Mouse (Mus musculus) thymus, postnatal 4 days (tissue): ENCODE measurements around the gene Bin2.

Experiments
- DNase-seq: peaks from one replicate; pipeline ENCODE4 v3.0.0; 2021

Bin2 gene

GRCm38 (mm10) chr15:100680381-100680780 is 11.0 kb upstream of the Bin2 start:
- DNase-seq = peak; percentile 72

- no peak for DNase-seq
Observed at GRCm38 (mm10) chr15:100679005-100679404, 9.7 kb upstream of the Bin2 start.

DNA sequence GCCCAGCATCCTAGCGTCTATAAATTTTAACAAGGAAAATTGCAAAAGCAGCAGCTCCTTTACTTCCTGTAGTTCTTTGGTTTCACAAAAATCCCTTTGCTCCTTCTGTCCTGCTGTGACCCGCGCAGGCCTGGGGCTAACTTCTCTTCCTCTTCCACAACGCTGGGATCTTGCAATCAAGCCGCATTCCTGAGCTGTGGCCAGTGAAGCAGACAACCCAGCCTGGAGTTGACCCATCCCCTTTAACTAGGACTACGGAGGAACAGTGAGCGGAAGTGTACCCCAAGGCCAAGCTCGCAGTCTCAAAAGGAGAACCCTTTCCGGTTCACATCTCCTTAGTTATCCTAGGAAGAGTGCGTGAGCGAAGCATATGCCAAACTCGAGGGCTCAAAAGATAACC is 9.2 kb upstream of the Bin2 start:
- no peak for DNase-seq

GRCm38 (mm10) chr15:100677675-100678074 is 8.3 kb upstream of the Bin2 start:
- no peak for DNase-seq

DNA sequence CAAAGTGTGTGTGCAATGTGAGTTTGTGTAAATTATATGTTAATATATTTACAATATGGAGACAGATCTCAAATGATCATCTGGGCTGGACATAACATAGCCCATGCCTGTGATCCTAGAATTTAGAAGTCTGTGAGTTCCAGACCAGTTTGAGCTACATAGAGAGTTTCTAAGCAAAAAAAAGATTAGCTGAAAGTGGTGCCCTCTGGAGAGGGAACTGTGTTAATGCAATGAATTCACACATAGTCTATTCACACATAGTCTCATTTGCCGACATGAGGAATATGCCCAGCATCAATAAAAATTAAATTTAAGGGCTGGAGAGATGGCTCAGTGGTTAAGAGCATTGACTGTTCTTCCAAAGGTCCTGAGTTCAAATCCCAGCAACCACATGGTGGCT is 7.2 kb upstream of the Bin2 start:
- no peak for DNase-seq

DNA sequence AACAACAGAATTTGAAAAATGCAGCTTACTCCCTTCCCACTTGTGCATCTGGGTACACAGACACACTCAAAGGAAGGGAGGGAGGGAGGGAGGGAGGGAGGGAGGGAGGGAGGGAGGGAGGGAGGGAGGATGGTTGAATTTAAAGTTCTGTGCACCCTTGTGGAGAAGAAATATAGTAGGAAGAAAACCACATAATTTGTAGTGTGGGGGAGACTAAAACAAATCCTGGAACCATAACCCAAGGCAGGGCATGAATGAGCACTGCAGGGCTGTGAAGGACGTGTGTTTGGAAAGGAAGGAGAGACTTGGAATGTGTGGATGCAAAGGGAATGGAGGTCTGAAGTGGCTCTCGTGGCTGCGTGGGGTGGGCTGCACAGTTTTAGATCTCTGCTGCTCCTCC is 6.1 kb upstream of the Bin2 start:
- no peak for DNase-seq

- no peak for DNase-seq
Observed at GRCm38 (mm10) chr15:100674566-100674965, 5.2 kb upstream of the Bin2 start.

DNA sequence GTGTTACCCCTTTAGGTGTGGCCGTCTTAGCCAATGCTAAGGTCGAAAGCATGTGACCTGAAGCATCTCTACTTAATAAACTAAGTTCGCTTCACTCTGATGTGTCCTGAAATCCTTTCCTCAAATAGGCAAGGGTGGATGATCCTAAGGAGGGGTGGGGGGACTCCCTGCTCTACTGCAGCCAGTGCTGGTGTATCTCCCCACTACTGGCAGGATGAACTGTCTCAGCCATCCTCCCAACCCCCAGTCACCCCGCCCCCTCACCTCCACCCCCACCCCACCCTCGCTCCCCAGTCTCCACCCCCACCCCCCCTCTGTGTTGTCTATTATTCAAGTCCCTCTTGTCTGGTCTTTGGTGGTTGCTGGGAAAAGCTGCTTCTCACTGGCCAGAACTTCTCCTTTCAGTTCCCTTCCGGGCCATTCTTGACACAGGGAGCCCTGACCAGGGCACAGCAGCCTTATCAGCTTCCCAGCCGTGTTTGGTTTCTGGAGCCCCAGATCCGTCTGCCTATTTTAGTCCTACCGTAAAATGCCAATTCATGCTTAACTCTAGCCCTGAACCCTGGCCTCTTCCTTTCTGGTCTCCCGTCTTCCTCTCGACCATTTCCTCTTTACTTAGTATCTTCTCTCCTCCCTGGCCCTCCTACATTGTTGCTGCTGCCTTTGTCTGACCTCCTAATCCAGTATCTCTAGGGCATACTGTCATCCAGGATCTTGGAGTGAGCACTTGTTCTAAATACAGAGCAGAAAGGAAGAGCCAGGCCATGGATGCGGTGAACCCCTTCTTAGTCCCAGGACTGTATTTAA is 4.4 kb upstream of the Bin2 start:
- no peak for DNase-seq

- DNase-seq = no peak
Observed at GRCm38 (mm10) chr15:100670833-100671232, 1.5 kb upstream of the Bin2 start.

DNA sequence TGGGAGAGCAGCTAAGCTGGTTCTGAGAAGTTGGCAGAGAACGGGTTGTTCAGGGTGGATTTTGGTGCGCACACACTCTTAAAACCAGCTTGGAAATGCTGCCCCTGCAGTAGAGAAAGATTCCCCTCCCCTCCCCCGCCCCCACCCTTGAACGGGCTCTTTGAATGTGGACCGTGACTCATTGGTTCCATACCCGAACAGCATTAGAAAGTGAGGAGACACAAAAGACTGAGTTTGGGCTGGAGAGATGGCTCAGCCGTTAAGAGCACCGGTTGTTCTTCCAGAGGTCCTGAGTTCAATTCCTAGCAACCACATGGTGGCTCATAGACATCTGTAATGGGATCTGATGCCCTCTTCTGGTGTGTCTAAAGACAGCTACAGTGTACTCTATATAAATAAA is 651 bp upstream of the Bin2 start:
- no peak for DNase-seq

- DNase-seq = peak; percentile 55
Observed at GRCm38 (mm10) chr15:100667871-100668545, 1.3 kb downstream of the Bin2 start.

DNA sequence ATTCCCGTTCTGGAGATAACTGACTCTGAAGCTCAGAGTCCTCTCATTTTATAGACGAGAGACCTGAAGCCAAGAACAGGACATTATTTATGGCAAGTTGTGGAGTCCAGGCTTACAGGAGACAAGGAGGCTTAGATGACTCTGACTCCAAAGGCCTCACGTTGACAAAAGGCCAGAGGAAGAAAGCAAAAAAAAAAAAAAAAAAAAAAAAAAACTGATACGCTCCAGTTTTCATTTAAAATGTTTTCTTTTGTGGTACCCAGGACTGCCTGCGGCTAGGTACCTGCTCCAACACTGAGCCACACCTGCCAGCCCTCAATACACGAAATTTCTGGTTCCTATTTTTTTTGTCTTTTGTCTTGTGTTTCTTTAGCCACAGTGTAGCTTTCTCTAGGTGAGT is 1.9 kb downstream of the Bin2 start:
- no peak for DNase-seq

DNA sequence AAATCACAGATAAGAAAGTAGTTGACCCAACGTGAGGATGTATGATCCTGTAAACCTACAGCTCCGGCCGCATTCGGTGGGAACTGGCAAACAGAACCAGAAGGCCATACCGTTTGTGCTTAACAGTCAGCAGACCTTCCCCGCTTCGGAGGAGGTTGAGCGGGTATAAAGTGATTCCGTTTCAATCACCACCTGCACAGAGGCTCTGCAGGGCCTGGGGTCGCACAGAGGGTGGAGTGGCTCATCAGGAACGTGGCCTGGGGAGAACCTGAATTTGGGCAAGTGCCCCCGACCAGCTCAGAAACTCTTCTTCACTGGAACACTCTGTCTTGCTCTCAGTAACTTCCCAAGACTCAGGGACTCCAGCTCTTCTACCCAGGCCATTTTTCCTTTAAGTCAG is 2.5 kb downstream of the Bin2 start:
- peak; percentile 52 for DNase-seq

DNA sequence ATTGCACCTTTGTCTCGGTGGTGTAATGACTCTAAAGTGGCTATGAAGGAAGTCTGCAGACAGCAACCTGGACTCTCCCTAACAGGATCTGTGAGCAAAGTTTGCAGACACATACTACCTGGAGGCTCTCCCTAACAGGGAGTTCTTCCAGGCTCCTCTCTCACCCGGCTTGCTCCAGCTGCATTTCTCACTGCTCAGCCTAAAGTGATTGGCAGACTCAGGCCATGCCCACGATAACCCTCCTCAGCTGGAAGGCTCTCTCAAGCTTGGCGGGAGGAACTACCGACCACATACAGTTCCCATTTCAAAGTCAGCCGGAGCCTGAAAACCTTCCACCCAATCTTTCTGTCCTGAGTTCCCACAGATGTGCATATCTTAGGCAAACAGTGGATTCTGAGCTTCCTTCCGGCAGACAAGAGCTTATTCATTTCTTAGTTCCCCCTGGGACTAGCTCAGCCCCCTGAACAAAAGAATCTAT is 3.1 kb downstream of the Bin2 start:
- DNase-seq = peak; percentile 52

- DNase-seq = no peak
Observed at GRCm38 (mm10) chr15:100665411-100666218, 3.7 kb downstream of the Bin2 start.

- peak; percentile 63 for DNase-seq
Observed at GRCm38 (mm10) chr15:100664813-100665274, 4.5 kb downstream of the Bin2 start.

DNA sequence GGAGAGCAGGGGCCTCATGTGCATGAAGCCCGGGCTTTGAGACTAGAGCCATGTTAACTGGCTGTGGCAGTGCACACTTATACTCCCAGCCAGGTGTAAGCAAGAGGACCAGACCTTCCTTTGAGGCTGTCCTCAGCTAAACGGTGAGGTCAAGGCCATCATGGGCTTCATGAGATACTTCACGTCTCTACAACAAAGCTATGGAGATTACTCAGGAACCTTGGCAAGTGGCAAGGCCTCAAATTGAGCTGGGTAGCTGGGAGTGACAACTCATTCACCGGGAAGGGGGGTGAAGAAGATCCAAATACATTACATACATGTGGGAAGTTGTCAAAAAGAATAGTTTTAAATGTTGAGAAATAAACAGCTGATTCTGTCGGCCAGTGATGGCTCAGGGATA is 8.5 kb downstream of the Bin2 start:
- no peak for DNase-seq

DNA sequence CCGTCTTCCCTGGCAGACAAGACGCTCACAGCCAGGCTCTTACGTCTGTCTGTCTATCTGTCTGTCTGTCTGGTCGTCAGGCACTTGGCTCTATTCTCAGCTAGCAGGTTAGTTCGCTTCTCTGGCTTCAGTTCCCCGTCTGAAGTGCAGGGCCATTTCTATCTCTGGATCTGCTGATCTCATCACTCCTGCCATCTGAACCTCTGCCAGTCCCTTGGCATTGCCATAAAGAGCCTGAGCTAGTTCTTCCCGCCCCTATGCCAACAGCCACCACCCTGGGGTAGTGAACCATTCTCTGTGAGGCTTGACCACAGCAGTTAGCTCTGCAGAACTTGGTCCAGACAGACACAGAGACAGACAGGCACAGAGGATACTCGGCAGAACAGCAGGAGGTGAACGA is 9.0 kb downstream of the Bin2 start:
- DNase-seq = no peak

- DNase-seq = no peak
Observed at GRCm38 (mm10) chr15:100655201-100655600, 14.2 kb downstream of the Bin2 start.

- DNase-seq = no peak
Observed at GRCm38 (mm10) chr15:100654271-100654670, 15.1 kb downstream of the Bin2 start.

DNA sequence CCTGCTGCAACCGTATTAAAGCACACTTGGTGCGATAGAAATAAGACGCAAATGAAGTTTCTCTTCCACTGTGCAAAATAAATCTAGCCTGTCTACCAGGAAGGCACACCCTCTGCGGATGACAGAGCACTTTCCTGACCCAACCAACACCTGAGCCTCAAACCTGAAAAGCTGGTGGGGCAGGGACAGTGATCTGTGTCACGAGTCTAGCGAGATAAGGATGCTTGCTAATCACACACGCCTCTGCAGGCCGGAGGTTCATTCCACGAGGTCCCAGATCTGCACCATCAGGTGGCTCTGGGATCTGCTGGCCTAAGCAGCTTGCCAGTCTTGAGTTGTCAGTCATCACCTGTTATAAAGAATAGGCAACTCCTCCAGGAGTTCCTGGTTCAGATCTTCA is 17.7 kb downstream of the Bin2 start:
- no peak for DNase-seq

DNA sequence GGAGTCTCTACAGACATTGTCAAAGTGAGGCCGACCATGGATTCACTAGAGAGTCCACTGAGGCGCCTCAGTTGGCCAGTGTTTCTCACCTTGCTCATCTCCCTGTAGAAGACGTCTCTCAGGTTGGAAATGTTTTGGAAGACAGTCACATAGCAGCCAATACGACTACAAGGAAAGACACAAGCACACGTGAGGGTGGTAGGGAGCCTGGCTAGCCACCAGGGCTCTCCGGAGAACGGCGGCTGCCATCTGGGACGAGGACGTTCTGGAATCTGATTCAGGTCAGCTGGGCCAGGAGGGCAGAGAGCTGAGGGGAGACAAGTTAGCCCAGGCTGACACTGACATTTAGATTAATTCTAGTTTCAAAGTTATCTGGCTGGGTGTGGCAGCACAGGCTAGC is 19.2 kb downstream of the Bin2 start:
- no peak for DNase-seq

GRCm38 (mm10) chr15:100646161-100646560 is 23.2 kb downstream of the Bin2 start:
- no peak for DNase-seq
